Comparison of ENCODE assay signal across 12 mouse cellular contexts in genomic region chr7:30453327-30453726, GRCm38 (mm10). TPM values are rescaled to one million over a fixed set of nuclear protein-coding genes. Genes with fewer than 3 reads are reported as not detected.
DNase-seq lines count a peak whose midpoint lies in the region; ATAC-seq lines count a peak whose summit lies in the region.
"Had no signal": no experiment of that assay in that cellular context is flagged by ENCODE, and none has a peak within 500 bp of the region (broad histone marks: within the 10 kb centered on the region; RNA-seq: fewer than 3 reads in every experiment).

No protein-coding gene starts in this region.

- H3K4me1 ChIP-seq in kidney, embryonic 15.5 days, result peaks cover 28% of the 10 kb centered on the region
- 0 out of 2 replicates have a peak, but pooled peaks cover 5% of the 10 kb centered on the region for H3K4me1 ChIP-seq in intestine, embryonic 14.5 days (replicated peaks; ENCODE audit: control insufficient read depth, insufficient read depth, low read length)

- peak overlapping the region; percentile 48 for H3K4me2 ChIP-seq in kidney, embryonic 15.5 days
- H3K4me2 ChIP-seq in intestine, embryonic 14.5 days (ENCODE audit: low read length), result peak overlapping the region; percentile 35; the same call in 1 of the 2 replicates

- H3K36me3 ChIP-seq in kidney, embryonic 15.5 days, result no peaks in the 10 kb centered on the region
- H3K36me3 ChIP-seq in intestine, embryonic 14.5 days (ENCODE audit: control insufficient read depth, insufficient read depth, low read length), result no peaks in the 10 kb centered on the region

- 0 out of 2 replicates have a peak, but pooled peaks cover under 1% of the 10 kb centered on the region for H3K9me3 ChIP-seq in kidney, embryonic 15.5 days (replicated peaks)
- no peaks in the 10 kb centered on the region for H3K9me3 ChIP-seq in intestine, embryonic 14.5 days (ENCODE audit: control insufficient read depth, low read length)

- 13% methylated on average over 25 of the region's 25 CpGs for WGBS in kidney, embryonic 15.5 days
- WGBS in intestine, embryonic 14.5 days, result 19% methylated on average over 25 of the region's 25 CpGs

- ATAC-seq in kidney, embryonic 15.5 days (replicated peaks; ENCODE audit: low FRiP score), result no peak
- ATAC-seq in common myeloid progenitor, adult 5-6 weeks (replicated peaks; ENCODE audit: low read depth, poor library complexity, severe bottlenecking), result 0 out of 2 replicates have a peak, but pooled peaks have one; percentile 13
- ATAC-seq in intestine, embryonic 14.5 days (replicated peaks; ENCODE audit: low FRiP score, low TSS enrichment, low read depth), result 0 out of 2 replicates have a peak, but pooled peaks have one; percentile 19
- 0 out of 2 replicates have a peak, but pooled peaks have one; percentile 7 for ATAC-seq in monocyte, adult 5-6 weeks (replicated peaks; ENCODE audit: insufficient number of reproducible peaks, low FRiP score, low TSS enrichment, poor library complexity, severe bottlenecking)

- H3K9ac ChIP-seq in kidney, embryonic 15.5 days, result no peak overlapping the region
- no peak overlapping the region for H3K9ac ChIP-seq in intestine, embryonic 14.5 days (ENCODE audit: low read length)

- peak overlapping the region; percentile 16; the same call in 1 of the 2 replicates for H3K4me3 ChIP-seq in kidney, embryonic 15.5 days (replicated peaks)
- no peak overlapping the region; the same call in 1 of the 2 replicates for H3K4me3 ChIP-seq in intestine, embryonic 14.5 days (ENCODE audit: low read depth, low read length)

- no peak overlapping the region for H3K27ac ChIP-seq in kidney, embryonic 15.5 days
- H3K27ac ChIP-seq in intestine, embryonic 14.5 days (ENCODE audit: low read depth), result no peak overlapping the region

- no peak for DNase-seq in kidney, adult 9 months
- DNase-seq in intestine, embryonic 14.5 days (ENCODE audit: low spot score), result no peak
- DNase-seq in left cerebral cortex, adult 9 months (ENCODE audit: low spot score in 2 of 2), result no peak
- DNase-seq in retina, embryonic 14.5 days (ENCODE audit: low spot score), result no peak
- DNase-seq: layer of hippocampus, adult 9-11 months had no signal

- peaks cover 85% of the 10 kb centered on the region for H3K27me3 ChIP-seq in kidney, embryonic 15.5 days
- peaks cover 64% of the 10 kb centered on the region for H3K27me3 ChIP-seq in intestine, embryonic 14.5 days (replicated peaks; ENCODE audit: control insufficient read depth, insufficient read depth, low read length)

RNA-seq across cellular contexts. Expression of gene Kirrel2, which starts 4.2 kb away (rescaled TPM):
- 0.54 and 0.77 TPM in 2 replicates for polyA plus RNA-seq in kidney, embryonic 15.5 days (2015; fragmentation: Nextera tagmentation; extraction: Ambion mirVana)
- total RNA-seq in common myeloid progenitor, adult 5-6 weeks (2017), result not detected in 2 replicates
- polyA plus RNA-seq in intestine, embryonic 14.5 days (2014; fragmentation: Nextera tagmentation; extraction: Ambion mirVana), result 0.13 and 2.9 TPM in 2 replicates
- total RNA-seq in monocyte, adult 5-6 weeks (2017), result not detected in 3 replicates
- total RNA-seq: heart, postnatal 25 days; liver, adult 2 months had no signal
- polyA plus RNA-seq: liver, adult 2 months had no signal

RNA-seq across cellular contexts. Expression of gene Nphs1, which starts 4.8 kb away (rescaled TPM):
- polyA plus RNA-seq in kidney, embryonic 15.5 days (2015; fragmentation: Nextera tagmentation; extraction: Ambion mirVana), result 3.6 and 4.8 TPM in 2 replicates
- 0.19 and 1.8 TPM in 2 replicates for total RNA-seq in common myeloid progenitor, adult 5-6 weeks (2017)
- polyA plus RNA-seq in intestine, embryonic 14.5 days (2014; fragmentation: Nextera tagmentation; extraction: Ambion mirVana), result 0.15 and 1.3 TPM in 2 replicates
- total RNA-seq in monocyte, adult 5-6 weeks (2017), result not detected in 3 replicates
- total RNA-seq: heart, postnatal 25 days; liver, adult 2 months had no signal
- polyA plus RNA-seq: embryonic facial prominence, embryonic 11.5 days; liver, adult 2 months had no signal

RNA-seq across cellular contexts. Expression of gene Aplp1, which starts 8.0 kb away (rescaled TPM):
- 24.1 and 28.6 TPM in 2 replicates for polyA plus RNA-seq in kidney, embryonic 15.5 days (2015; fragmentation: Nextera tagmentation; extraction: Ambion mirVana)
- not detected in 2 replicates for total RNA-seq in common myeloid progenitor, adult 5-6 weeks (2017)
- 37.9 and 43.0 TPM in 2 replicates for polyA plus RNA-seq in intestine, embryonic 14.5 days (2014; fragmentation: Nextera tagmentation; extraction: Ambion mirVana)
- total RNA-seq in monocyte, adult 5-6 weeks (2017), result 0.68 TPM in 1 of 3 replicates, not detected in the others

RNA-seq across cellular contexts. Expression of gene Nfkbid, which starts 31.8 kb away (rescaled TPM):
- polyA plus RNA-seq in kidney, embryonic 15.5 days (2015; fragmentation: Nextera tagmentation; extraction: Ambion mirVana), result 1.3 and 2.0 TPM in 2 replicates
- 9.0 and 13.0 TPM in 2 replicates for total RNA-seq in common myeloid progenitor, adult 5-6 weeks (2017)
- 2.3 and 3.2 TPM in 2 replicates for polyA plus RNA-seq in intestine, embryonic 14.5 days (2014; fragmentation: Nextera tagmentation; extraction: Ambion mirVana)
- 25.9 to 48.3 TPM (median 34.1 TPM) in 3 replicates for total RNA-seq in monocyte, adult 5-6 weeks (2017)

RNA-seq across cellular contexts. Expression of gene Hcst, which starts 33.7 kb away (rescaled TPM):
- 0.64 and 1.5 TPM in 2 replicates for polyA plus RNA-seq in kidney, embryonic 15.5 days (2015; fragmentation: Nextera tagmentation; extraction: Ambion mirVana)
- total RNA-seq in common myeloid progenitor, adult 5-6 weeks (2017), result 9.4 and 11.9 TPM in 2 replicates
- 1.6 and 2.1 TPM in 2 replicates for polyA plus RNA-seq in intestine, embryonic 14.5 days (2014; fragmentation: Nextera tagmentation; extraction: Ambion mirVana)
- 44.2 to 97.2 TPM (median 67.5 TPM) in 3 replicates for total RNA-seq in monocyte, adult 5-6 weeks (2017)
- total RNA-seq: ES-E14; heart, postnatal 25 days had no signal
